Mouse (Mus musculus): ENCODE results near the gene Uhrf1bp1l. TPM values are rescaled to one million over a fixed set of nuclear protein-coding genes. Genes with fewer than 3 reads are reported as not detected.

Gene Uhrf1bp1l
- polyA plus RNA-seq, 1 experiment from 2014 or later: 39.2 TPM

GRCm38 (mm10) chr10:89837476-89837875 lies 92.7 kb downstream of the Uhrf1bp1l start:
- H3K4me3 ChIP-seq (ENCODE audit: low read depth, low read length): no peak overlapping the region
- no peak for ATAC-seq (replicated peaks; ENCODE audit: low FRiP score)

GRCm38 (mm10) chr10:89838834-89839233 lies 94.0 kb downstream of the Uhrf1bp1l start:
- Histone ChIP-seq H3K36me3 (ENCODE audit: control insufficient read depth, insufficient read depth, low read length) (no peaks in the 10 kb centered on the region), H3K9me3 (ENCODE audit: control insufficient read depth, low read length) (no peaks in the 10 kb centered on the region), H3K4me1 (replicated peaks; ENCODE audit: control insufficient read depth, insufficient read depth, low read length) (no peaks in the 10 kb centered on the region), H3K27me3 (ENCODE audit: control insufficient read depth, insufficient read depth, low read length) (no peaks in the 10 kb centered on the region), H3K4me2 (ENCODE audit: low read depth, low read length, severe bottlenecking) (no peak overlapping the region), H3K4me3 (ENCODE audit: low read depth, low read length) (no peak overlapping the region), H3K27ac (ENCODE audit: low read depth, low read length) (no peak overlapping the region), H3K9ac (ENCODE audit: low read length) (no peak overlapping the region)
- 89% methylated on average over 3 of the region's 3 CpGs for WGBS
- DNase-seq (ENCODE audit: low spot score): no peak
- ATAC-seq (replicated peaks; ENCODE audit: low FRiP score): no peak

More at GRCm38 (mm10) chr10:89837476-89837875, 92.7 kb downstream of the Uhrf1bp1l start:
- 50% methylated on average over 3 of the region's 3 CpGs for WGBS
- Histone ChIP-seq H3K27ac (ENCODE audit: low read depth, low read length) (no peak overlapping the region), H3K36me3 (ENCODE audit: control insufficient read depth, insufficient read depth, low read length) (no peaks in the 10 kb centered on the region), H3K4me1 (replicated peaks; ENCODE audit: control insufficient read depth, insufficient read depth, low read length) (no peaks in the 10 kb centered on the region), H3K4me2 (ENCODE audit: low read depth, low read length, severe bottlenecking) (no peak overlapping the region), H3K27me3 (ENCODE audit: control insufficient read depth, insufficient read depth, low read length) (no peaks in the 10 kb centered on the region), H3K9ac (ENCODE audit: low read length) (no peak overlapping the region), H3K9me3 (ENCODE audit: control insufficient read depth, low read length) (no peaks in the 10 kb centered on the region)
- DNase-seq (ENCODE audit: low spot score): no peak

- Histone ChIP-seq H3K4me1 (replicated peaks; ENCODE audit: control insufficient read depth, insufficient read depth, low read length) (no peaks in the 10 kb centered on the region), H3K27ac (ENCODE audit: low read depth, low read length) (no peak overlapping the region), H3K4me3 (ENCODE audit: low read depth, low read length) (no peak overlapping the region), H3K9me3 (ENCODE audit: control insufficient read depth, low read length) (no peaks in the 10 kb centered on the region), H3K36me3 (ENCODE audit: control insufficient read depth, insufficient read depth, low read length) (no peaks in the 10 kb centered on the region), H3K27me3 (ENCODE audit: control insufficient read depth, insufficient read depth, low read length) (no peaks in the 10 kb centered on the region), H3K9ac (ENCODE audit: low read length) (no peak overlapping the region), H3K4me2 (ENCODE audit: low read depth, low read length, severe bottlenecking) (no peak overlapping the region)
- no peak for DNase-seq (ENCODE audit: low spot score)
- no peak for ATAC-seq (replicated peaks; ENCODE audit: low FRiP score)
- 94% methylated on average over 6 of the region's 6 CpGs for WGBS
Measured at GRCm38 (mm10) chr10:89850951-89851350, 106.2 kb downstream of the Uhrf1bp1l start.

GRCm38 (mm10) chr10:89855251-89855875 lies 110.6 kb downstream of the Uhrf1bp1l start:
- ATAC-seq (replicated peaks; ENCODE audit: low FRiP score): no peak

GRCm38 (mm10) chr10:89856286-89856685 lies 111.5 kb downstream of the Uhrf1bp1l start:
- Histone ChIP-seq H3K4me2 (ENCODE audit: low read depth, low read length, severe bottlenecking) (no peak overlapping the region), H3K4me3 (ENCODE audit: low read depth, low read length) (no peak overlapping the region), H3K4me1 (replicated peaks; ENCODE audit: control insufficient read depth, insufficient read depth, low read length) (no peaks in the 10 kb centered on the region), H3K27ac (ENCODE audit: low read depth, low read length) (no peak overlapping the region), H3K27me3 (ENCODE audit: control insufficient read depth, insufficient read depth, low read length) (no peaks in the 10 kb centered on the region), H3K36me3 (ENCODE audit: control insufficient read depth, insufficient read depth, low read length) (no peaks in the 10 kb centered on the region), H3K9me3 (ENCODE audit: control insufficient read depth, low read length) (no peaks in the 10 kb centered on the region), H3K9ac (ENCODE audit: low read length) (no peak overlapping the region)
- ATAC-seq (replicated peaks; ENCODE audit: low FRiP score) (no peak), DNase-seq (ENCODE audit: low spot score) (no peak)
- WGBS: 92% methylated on average over 7 of the region's 7 CpGs

More at GRCm38 (mm10) chr10:89855251-89855875, 110.6 kb downstream of the Uhrf1bp1l start:
- no peak for DNase-seq (ENCODE audit: low spot score)
- Histone ChIP-seq H3K4me3 (ENCODE audit: low read depth, low read length) (no peak overlapping the region), H3K27ac (ENCODE audit: low read depth, low read length) (no peak overlapping the region), H3K4me2 (ENCODE audit: low read depth, low read length, severe bottlenecking) (no peak overlapping the region), H3K9me3 (ENCODE audit: control insufficient read depth, low read length) (no peaks in the 10 kb centered on the region), H3K36me3 (ENCODE audit: control insufficient read depth, insufficient read depth, low read length) (no peaks in the 10 kb centered on the region), H3K27me3 (ENCODE audit: control insufficient read depth, insufficient read depth, low read length) (no peaks in the 10 kb centered on the region), H3K9ac (ENCODE audit: low read length) (no peak overlapping the region), H3K4me1 (replicated peaks; ENCODE audit: control insufficient read depth, insufficient read depth, low read length) (no peaks in the 10 kb centered on the region)
- 80% methylated on average over 5 of the region's 5 CpGs for WGBS

GRCm38 (mm10) chr10:89868211-89868610 lies 123.4 kb downstream of the Uhrf1bp1l start:
- no peaks in the 10 kb centered on the region for H3K36me3 ChIP-seq (ENCODE audit: control insufficient read depth, insufficient read depth, low read length)
- no peaks in the 10 kb centered on the region for H3K4me1 ChIP-seq (replicated peaks; ENCODE audit: control insufficient read depth, insufficient read depth, low read length)
- ATAC-seq (replicated peaks; ENCODE audit: low FRiP score) (no peak), DNase-seq (ENCODE audit: low spot score) (no peak)
- no peaks in the 10 kb centered on the region for H3K9me3 ChIP-seq (ENCODE audit: control insufficient read depth, low read length)
- no peak overlapping the region for H3K4me3 ChIP-seq (ENCODE audit: low read depth, low read length)
- H3K9ac ChIP-seq (ENCODE audit: low read length): no peak overlapping the region
- H3K27ac ChIP-seq (ENCODE audit: low read depth, low read length): no peak overlapping the region
- H3K4me2 ChIP-seq (ENCODE audit: low read depth, low read length, severe bottlenecking): no peak overlapping the region
- no peaks in the 10 kb centered on the region for H3K27me3 ChIP-seq (ENCODE audit: control insufficient read depth, insufficient read depth, low read length)
- WGBS: 88% methylated on average over 4 of the region's 4 CpGs

- no peaks in the 10 kb centered on the region for H3K27me3 ChIP-seq (ENCODE audit: control insufficient read depth, insufficient read depth, low read length)
- no peak overlapping the region for H3K27ac ChIP-seq (ENCODE audit: low read depth, low read length)
- DNase-seq (ENCODE audit: low spot score): no peak
- WGBS: 87% methylated on average over 3 of the region's 3 CpGs
- no peaks in the 10 kb centered on the region for H3K36me3 ChIP-seq (ENCODE audit: control insufficient read depth, insufficient read depth, low read length)
- H3K4me2 ChIP-seq (ENCODE audit: low read depth, low read length, severe bottlenecking): no peak overlapping the region
- no peaks in the 10 kb centered on the region for H3K4me1 ChIP-seq (replicated peaks; ENCODE audit: control insufficient read depth, insufficient read depth, low read length)
- ATAC-seq (replicated peaks; ENCODE audit: low FRiP score): no peak
- H3K4me3 ChIP-seq (ENCODE audit: low read depth, low read length): no peak overlapping the region
- H3K9me3 ChIP-seq (ENCODE audit: control insufficient read depth, low read length): no peaks in the 10 kb centered on the region
- H3K9ac ChIP-seq (ENCODE audit: low read length): no peak overlapping the region
Measured at GRCm38 (mm10) chr10:89868836-89869235, 124.0 kb downstream of the Uhrf1bp1l start.

Other genes starting within 250 kb of the Uhrf1bp1l start
- not detected in 2 replicates for gene Nr1h4, start 211.4 kb upstream of the Uhrf1bp1l start, polyA plus RNA-seq (2014; fragmentation: Nextera tagmentation; extraction: Ambion mirVana)
- gene Slc17a8, start 123.7 kb upstream of the Uhrf1bp1l start, polyA plus RNA-seq (2014; fragmentation: Nextera tagmentation; extraction: Ambion mirVana): 0.28 and 0.36 TPM in 2 replicates
- gene Scyl2, start 58.7 kb upstream of the Uhrf1bp1l start, polyA plus RNA-seq (2014; fragmentation: Nextera tagmentation; extraction: Ambion mirVana): 13.1 and 13.9 TPM in 2 replicates
- gene Actr6, start 12.7 kb upstream of the Uhrf1bp1l start, polyA plus RNA-seq (2014; fragmentation: Nextera tagmentation; extraction: Ambion mirVana): 34.9 and 39.9 TPM in 2 replicates
- gene Anks1b, start 128.5 kb downstream of the Uhrf1bp1l start, polyA plus RNA-seq (2014; fragmentation: Nextera tagmentation; extraction: Ambion mirVana): 15.0 and 17.3 TPM in 2 replicates